Mouse (Mus musculus): ENCODE results near the gene Casc3.

The Casc3 gene

GRCm38 (mm10) chr11:98836651-98837141 is 32.0 kb downstream of the Casc3 start, which contains the start of gene Rapgefl1:
Rapgefl1 (plus strand) TSS chr11:98836785.
- DNase-seq = peak; percentile 84

DNA sequence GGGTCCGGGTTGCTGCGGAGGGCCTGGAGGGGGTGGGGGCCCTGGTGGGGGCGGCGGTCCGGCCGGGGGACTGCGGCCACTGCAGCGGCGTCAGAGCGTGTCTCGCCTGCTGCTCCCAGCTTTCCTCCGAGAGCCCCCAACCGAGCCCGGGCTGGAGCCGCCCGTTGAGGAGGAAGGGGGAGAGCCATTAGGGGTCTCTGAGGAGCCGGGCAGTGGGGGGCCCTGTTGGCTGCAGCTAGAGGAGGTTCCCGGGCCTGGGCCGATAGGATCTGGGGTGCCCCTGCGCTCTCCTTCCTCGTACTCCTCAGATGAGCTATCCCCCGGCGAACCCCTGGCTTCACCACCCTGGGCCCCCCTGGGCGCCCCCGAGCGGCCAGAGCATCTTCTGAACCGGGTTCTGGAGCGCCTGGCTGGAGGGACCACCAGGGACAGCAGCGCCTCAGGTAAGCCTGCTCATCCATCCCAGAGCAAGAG is 32.6 kb downstream of the Casc3 start:
- peak; percentile 63 for DNase-seq

GRCm38 (mm10) chr11:98837917-98838316 is 33.2 kb downstream of the Casc3 start:
- peak; percentile 38 for DNase-seq

DNA sequence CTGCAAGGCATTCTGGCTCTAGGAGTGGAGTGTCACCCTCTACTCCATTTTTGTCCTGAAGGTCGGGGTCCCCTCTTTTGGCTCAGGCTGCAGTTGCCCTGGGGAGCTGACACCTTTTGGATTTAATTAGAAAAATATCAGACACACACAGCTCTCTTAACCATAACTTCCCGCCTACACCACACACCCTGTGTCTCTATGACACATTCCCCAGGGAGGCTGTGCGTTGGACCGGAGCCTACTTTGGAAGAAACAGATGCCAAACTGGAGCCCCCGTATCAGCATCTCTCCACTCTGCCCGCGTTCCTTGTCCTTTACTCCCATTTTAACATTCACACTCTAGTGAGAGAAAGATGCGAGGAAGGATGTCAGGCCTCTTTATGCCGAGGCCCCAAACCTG is 33.8 kb downstream of the Casc3 start:
- peak; percentile 44 for DNase-seq

DNA sequence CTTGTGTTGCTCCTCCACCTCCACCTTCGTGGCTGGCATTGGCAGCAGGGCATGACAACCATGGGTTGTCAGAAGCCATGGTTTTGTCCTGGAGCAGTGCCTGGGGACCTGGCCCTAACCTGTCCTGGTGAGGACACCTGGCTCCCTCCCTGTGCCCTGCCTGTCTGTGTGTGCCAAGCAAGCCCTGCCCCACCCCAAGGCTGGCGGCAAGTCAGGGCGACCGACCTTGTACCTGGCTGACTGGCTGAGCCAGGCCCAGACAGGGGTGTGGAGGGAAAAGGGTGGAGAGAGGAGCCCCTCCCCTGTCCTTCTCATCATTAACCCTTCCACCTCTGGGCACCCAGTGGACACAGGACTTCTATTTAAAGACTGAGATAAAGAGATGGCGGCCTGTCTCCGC is 34.7 kb downstream of the Casc3 start:
- DNase-seq = peak; percentile 69

- no peak for DNase-seq
These were observed 35.2 kb downstream of the Casc3 start for GRCm38 (mm10) chr11:98839897-98840296.

DNA sequence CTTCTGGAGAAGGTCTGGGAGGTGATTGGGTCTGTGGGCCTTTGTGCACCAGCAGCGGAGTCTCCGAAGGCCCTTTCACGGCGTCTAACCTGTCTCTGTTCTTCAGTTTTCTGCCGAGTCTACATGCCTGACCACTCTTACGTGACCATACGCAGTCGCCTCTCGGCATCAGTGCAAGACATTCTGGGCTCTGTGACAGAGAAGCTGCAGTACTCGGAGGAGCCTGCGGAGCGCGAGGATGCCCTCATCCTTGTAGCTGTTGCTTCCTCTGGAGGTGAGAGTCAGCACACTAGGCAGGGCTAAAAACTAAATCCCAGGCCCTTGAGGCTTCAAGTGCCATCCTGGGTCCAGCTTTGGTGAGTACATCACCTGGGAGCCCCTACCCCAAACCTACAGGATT is 41.3 kb downstream of the Casc3 start:
- DNase-seq = no peak

DNA sequence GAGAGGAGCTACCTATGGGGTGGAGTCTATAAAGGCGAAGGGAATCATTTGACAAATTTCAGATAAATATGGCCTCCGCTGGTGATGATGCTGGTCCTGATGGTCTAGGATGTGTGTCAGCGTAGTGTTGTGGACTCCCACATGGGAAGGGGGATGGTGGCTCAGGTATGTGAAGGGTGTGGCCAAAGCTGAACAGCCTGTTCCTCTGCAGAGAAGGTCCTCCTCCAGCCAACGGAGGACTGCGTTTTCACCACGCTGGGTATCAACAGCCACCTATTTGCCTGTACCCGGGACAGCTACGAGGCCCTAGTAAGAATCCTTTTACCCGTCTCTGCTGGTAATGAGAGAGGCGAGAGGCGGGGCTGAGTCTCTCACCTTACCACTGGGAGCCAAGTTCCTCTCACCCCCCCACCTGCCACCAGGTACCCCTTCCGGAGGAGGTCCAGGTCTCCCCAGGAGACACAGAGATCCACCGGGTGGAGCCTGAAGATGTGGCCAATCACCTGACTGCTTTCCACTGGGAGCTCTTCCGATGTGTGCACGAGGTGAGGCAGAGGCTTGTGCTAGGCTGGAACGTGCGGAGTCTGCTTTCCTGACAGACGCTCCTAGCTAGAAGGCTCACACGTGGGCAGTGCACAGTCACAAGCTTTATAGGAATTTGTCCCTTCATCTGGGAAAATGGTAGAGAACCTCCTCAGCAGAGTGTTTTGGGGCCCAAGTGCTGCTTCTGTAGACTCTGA is 42.3 kb downstream of the Casc3 start:
- DNase-seq = no peak

DNA sequence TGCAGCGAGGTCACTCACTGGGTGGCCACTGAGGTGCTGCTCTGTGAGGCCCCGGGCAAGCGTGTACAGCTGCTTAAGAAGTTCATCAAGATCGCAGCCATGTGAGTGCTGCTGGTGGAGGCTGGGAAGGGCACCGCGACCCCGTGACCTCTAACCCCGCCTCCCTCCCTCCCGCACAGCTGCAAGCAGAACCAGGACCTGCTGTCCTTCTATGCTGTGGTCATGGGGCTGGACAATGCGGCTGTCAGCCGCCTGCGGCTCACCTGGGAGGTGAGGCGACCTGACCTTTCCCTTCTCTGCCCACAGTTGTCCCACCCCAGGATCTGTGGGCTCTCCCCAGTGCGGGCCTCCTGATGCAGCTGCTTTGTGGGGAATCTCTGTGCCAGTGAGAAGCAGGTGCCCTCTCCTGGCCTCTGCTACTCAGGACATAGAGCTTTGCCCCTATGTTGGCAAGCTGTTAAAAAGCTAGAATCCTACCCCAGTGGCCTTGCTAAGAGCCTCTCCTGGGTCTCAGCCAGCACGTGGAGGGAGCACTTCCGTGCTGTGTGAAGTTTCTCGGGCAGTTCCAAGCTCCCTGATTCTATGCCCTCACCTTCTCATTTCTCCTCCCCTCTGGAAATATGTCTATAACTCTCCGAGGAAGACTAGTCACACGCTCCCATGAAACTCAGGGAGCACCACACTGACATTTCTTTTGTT is 44.6 kb downstream of the Casc3 start:
- no peak for DNase-seq

DNA sequence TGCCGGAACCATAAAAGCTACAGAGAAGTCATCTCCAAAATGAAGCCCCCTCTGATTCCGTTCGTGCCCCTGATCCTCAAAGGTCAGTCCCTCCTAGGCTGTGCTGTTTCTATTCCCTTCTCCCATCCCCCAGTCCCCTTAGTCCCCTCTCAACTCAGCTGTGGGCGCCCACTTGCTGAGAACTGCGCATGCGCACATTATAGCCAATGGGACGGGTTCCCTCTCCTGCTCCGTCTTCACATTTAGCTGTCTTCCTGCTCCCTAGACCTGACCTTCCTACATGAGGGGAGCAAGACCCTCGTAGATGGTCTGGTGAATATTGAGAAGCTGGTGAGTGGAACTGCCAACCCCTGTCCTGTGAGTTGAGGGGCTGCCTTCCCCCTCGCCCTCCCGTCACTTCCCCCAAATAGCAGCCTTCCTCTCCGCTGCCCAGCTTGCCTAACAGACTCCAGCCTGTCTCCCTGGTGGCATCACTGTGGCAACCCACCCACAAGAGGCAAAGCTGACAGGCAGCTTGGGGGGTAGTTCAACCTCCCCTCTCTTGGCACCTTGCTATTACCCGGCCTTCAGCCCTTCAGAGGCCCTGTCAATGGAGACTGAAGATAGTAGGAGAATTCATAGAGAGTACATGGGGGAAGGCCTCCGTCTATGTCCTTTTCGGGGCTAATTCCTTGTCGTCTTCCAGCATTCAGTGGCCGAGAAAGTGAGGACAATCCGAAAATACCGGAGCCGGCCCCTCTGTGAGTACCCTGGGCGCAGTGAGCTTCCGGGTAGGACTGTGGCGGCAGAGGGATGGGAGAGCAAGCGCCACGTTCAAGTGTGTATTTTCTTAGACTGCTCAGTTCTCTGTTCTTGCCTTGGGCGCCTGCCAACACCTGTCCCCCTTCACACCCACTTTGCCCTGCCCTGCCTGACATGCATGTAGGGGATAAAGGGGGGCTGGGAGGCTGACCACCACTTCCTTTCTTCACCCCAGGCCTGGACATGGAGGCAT is 45.7 kb downstream of the Casc3 start:
- DNase-seq = no peak

DNA sequence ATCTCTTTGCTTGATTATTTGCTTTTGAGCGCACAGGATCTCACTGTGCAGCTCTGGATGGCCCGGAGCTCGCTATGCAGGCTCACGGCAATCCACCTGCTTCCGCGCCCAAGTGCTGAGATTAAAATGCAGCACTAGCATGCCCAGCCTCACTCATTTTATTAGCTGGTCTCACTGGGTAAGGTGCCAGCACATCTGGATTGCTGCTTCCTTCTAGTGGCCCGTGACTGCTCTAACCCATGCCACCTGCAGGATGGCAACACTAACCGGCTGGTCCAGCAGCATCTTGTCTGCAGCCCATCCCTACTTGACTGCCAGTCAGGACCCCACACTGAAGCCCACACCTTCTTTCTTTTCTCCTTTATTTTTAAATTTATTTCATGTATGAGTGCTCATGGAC is 49.4 kb downstream of the Casc3 start:
- DNase-seq = no peak

DNA sequence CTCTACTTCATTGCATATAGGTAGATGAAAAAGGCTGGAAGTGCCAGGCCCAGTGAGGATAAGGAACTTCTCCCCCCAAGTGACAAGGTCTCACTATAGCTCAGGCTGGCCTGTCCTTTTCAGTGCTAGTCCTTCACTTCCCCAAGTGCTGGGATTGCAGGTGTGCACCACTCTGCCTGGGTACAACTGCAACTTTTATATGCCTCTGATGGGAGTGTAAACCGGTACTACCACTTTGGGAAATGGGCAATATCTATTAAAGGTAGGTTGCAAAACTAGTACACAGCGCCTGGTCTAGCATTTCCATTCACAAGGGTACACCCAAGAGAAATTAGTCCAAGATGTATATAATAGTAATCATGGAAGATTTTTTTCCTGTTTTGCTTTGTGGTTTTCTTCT is 50.0 kb downstream of the Casc3 start:
- DNase-seq = no peak

GRCm38 (mm10) chr11:98858759-98859731 is 54.3 kb downstream of the Casc3 start:
- peak; percentile 81 for DNase-seq

- peak; percentile 95 for DNase-seq
These were observed 58.5 kb downstream of the Casc3 start, which contains the start of gene Wipf2 for GRCm38 (mm10) chr11:98863028-98863750. Wipf2 (plus strand) TSS chr11:98863638.

- DNase-seq = no peak
These were observed 59.2 kb downstream of the Casc3 start for GRCm38 (mm10) chr11:98863751-98864429.

DNA sequence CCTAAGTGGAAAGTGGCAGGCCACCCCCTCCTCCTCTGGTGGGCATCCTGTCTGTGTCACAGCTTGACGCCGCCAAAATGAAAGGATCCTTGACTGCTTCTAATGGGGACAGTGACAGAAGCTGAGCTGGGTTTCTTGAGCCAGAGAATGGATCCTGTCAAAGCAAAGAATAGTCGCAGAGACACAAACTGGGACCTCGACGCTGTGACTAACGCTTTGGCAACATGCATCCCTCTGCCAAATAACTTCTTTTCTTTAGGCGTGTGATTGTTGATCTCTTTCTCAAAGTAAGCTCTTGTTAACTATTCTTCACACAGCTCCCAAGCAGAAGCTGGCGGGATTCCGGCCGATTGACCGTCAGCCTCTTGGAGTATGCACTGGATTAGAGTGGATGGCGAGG is 62.6 kb downstream of the Casc3 start:
- peak; percentile 56 for DNase-seq

GRCm38 (mm10) chr11:98869906-98870305 is 65.2 kb downstream of the Casc3 start:
- DNase-seq = no peak

GRCm38 (mm10) chr11:98870791-98871190 is 66.1 kb downstream of the Casc3 start:
- no peak for DNase-seq

DNA sequence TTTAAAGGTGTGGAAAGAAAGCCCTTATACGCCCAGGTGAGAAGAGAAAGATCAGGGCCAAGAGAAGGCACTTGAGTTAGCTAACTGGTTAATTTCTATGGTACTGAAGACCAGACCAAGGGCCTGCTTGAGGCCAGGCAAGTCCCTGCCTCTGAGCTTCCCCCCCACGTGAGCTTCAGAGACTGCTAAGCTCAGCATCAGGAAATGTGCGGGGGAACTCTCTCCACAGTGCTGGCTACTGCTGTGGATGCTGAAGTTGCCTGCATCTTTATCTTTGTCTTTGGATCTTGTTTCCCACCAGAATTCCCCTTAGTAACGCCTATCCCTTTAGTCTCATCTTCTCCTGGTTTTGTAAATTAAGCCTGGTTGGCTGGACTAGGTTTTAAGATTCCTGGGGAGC is 66.7 kb downstream of the Casc3 start:
- no peak for DNase-seq

- DNase-seq = peak; percentile 70
These were observed 67.3 kb downstream of the Casc3 start for GRCm38 (mm10) chr11:98872040-98872439.
